Mouse (Mus musculus) v-Abl transformed pro-B cells (cell line): ENCODE measurements around the gene Mlxipl.

Experiments
- in situ Hi-C, 2 experiments: fragments of 400-800 bp; cut with MboI; formaldehyde crosslinking; loops; one replicate each; pipeline ENCODE4 v1.15.1; 2025; ENCODE audit not compliant: unreplicated experiment in 2 of 2

The Mlxipl gene

DNA sequence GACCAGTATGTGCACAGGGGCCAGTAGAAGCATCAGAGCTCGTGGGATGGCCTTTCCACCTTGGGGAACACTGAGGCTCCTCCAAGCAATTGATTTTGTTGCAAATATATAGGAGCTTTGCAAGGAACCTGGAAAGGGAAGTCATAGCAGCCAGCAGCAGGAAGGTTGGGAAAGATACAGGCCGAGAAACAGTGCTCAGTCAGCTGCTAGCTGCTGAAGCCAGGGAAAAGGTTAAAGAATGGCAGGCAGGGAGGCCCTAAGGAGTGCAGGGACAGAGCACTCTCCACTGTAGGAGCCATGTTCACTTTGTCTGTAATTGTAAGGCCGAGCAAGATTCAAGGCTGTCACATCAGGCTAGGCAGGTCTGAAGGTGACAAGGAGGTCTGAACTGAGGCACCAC is 88.8 kb downstream of the Mlxipl start:
- in situ Hi-C loops: no loop called here

DNA sequence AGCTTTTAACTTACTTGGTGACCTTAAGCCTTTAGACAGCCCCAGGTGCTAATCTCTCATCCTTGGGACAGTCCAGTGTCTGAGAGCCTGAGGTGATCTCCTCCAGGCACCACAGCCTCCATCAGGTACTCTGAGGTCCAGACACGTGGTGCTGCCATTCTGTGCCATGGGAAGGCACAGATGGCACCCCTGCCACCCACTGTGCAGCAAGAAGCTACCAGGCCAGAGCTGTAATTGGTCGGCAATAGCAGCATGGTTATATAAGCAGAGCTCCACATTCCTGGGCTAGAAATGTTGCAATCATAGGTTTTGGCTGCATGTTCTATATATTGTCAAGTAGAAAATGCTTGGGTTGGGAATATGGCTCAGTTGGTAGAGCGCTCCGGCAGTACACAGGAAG is 89.3 kb downstream of the Mlxipl start:
- in situ Hi-C loops: no loop called here

GRCm38 (mm10) chr5:135179616-135180015 is 89.9 kb downstream of the Mlxipl start:
- in situ Hi-C loops: no loop called here

DNA sequence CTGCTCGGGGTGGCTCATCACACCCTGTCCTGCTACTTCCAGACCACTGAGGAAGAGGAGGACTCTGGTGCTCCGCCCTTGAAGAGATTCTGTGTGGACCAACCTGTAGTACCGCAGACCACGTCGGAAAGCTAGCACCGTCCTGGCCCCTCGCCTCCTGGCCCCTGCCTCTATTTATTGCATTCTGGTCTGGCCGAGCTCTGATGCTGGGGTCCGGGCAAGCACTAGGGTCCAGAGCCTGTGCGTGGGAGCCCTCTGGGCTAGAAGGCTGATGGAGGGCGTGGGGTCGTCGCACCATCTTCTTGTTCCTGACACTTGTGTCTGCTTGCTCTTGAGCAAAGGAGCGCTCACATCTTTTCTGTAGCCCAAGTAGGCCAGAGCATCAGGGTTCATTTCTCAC is 91.1 kb downstream of the Mlxipl start:
- in situ Hi-C loops: no loop called here

DNA sequence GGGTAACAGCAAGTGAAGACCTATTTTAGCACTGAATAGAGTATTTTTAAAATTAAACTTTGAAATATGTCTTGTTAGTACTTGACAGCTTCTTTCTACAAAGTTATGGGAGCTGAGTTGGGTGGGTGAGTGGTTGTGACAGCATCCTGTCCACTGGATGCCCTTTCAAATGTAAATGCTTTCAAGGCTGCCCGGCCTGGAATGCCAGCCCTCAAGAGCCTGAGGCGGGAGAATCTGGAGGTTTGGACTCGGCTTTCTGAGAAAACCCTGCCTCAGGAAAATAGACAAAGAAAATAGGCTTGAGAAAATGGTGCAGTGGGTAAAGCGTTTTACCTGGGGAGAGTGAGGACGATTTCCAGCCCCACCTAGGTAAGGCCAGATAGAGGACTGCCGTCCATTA is 92.1 kb downstream of the Mlxipl start:
- in situ Hi-C loops: no loop called here

DNA sequence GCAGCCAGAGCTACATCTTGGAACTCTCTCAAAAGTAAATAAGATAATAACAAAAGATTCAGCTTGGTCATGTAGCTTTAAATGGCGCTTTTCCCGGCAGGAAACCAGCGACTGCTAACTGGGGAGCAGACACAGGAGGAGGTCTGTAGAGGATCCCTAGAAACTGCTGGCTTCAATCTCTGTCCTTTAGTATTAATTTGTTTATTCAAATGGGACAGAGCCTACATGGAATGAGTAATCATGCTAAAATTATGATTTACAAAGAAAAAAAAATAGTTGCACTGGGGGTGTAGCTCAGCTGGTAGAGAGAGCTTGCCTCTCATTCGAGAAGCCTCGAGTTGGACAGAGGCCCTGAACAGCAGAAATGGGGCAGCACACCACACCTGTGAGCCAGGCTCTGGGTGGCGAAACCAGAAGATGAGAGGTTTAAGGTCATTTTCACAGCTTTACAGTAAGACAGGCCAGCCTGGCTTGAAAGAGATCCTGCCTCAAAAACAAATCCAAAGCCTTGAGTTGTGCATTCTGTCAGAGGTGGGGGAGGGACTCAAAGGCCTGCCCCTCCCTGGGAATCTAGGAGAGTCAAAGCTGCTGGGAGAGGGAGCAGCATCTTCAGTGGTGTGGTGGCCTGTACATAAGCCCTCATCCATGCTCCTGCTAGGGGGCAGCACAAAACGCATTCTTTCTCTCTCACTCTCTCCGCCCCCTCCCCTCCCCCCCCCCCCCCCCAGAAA is 93.6 kb downstream of the Mlxipl start:
- in situ Hi-C loops: no loop called here

GRCm38 (mm10) chr5:135185016-135185415 is 95.3 kb downstream of the Mlxipl start:
- in situ Hi-C loops: loop anchor here in 1 of 2 experiments (5.0 kb wide), 1 partner anchor 173 kb away; no protein-coding TSS in a partner anchor

DNA sequence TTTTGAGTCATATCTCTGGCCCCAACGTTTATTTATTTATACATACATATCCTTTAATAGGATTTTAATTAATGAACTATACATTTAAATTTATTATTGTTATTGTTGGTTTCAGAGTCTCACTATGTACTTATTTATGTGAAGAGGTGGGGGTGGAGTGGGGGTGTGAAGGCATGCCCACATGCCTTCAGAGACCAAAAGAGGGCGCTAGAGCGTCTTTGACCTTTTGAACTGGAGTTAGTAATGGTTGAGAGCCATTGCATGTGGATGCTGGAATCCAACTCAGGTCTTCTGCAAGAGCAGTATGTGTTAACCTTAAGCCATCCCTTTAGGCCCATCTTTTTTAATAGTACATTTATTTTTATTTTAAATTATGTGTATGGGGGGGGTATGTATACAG is 95.9 kb downstream of the Mlxipl start:
- in situ Hi-C loops: loop anchor here in 1 of 2 experiments (5.0 kb wide), 1 partner anchor 173 kb away; no protein-coding TSS in a partner anchor

DNA sequence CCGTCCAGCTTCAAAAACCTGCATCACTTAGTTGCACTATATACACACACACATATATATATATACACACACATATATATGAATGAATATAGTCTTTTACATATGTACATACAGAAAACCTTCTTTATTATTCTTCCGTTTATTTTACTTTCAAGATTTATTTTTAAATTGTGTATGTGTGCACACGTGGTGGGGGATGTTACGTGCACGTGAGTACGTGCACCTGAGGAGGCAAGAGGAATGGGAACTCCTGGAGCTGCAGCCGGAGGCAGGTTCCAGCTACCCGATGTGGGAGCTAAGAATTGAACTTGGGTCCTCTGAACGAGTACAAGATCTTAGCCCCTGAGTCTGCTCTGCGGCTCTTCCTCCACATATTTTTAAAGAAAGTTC is 96.5 kb downstream of the Mlxipl start:
- in situ Hi-C loops: loop anchor here in 1 of 2 experiments (5.0 kb wide), 1 partner anchor 174 kb away; no protein-coding TSS in a partner anchor

DNA sequence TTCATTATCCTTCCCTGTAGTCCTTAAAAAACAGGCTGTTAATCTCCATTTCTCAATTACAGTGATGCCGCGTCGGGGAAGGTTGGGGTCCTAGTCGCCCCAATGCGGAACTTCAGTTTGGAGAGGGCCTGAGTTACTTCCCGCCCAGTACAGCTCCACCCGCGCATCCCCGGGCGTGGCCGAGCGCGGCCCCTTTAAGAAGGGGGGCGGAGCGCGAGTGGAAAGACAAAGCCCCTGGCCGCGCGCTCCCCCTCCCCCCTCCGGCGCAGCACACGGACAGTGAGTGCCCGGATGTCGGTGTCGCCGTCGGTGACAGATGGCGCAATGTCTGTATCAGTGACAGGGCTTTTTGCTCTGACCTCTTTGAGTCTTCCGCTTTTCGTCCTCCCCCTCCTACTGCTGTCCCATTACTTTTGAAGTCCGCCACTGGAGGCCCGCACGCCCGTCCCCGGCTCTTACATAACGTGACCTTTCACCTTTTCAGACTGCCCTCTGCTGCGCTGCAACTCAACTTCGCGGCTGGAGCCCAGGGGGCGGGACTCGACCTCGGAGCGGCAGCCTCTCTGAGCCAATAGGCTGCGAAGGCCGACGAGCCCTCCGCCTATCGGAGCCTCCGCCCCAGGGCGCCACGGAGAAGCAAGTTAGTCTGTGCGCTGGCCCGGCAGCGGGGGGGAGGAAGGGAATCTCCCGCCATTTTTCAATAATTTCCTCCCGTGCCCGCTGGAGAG is 97.1 kb downstream of the Mlxipl start, which contains the start of gene Baz1b:
Gene Baz1b, plus strand, starts transcription at position 644 of the 728 bp plus-strand sequence.
- in situ Hi-C loops: loop anchor here in 1 of 2 experiments (5.0 kb wide), 1 partner anchor 174 kb away; no protein-coding TSS in a partner anchor

GRCm38 (mm10) chr5:135187349-135188213 is 97.9 kb downstream of the Mlxipl start:
- in situ Hi-C loops: loop anchor here in 1 of 2 experiments (5.0 kb wide), 1 partner anchor 175 kb away; no protein-coding TSS in a partner anchor
